Mouse (Mus musculus) cerebellum, adult 2 months (tissue): ENCODE data around the gene Rpap3.

ENCODE experiments used
- CTCF ChIP-seq: fragments of 200-500 bp; IDR thresholded peaks from 2 replicates; pipeline ENCODE4 v1.5.1; 2011; ENCODE audit warnings: low read depth, mild to moderate bottlenecking, control low read depth, low read length, moderate library complexity, borderline replicate concordance; ENCODE audit not compliant: insufficient read depth
- POLR2A ChIP-seq: fragments of 200-500 bp; IDR thresholded peaks from 2 replicates; pipeline ENCODE4 v1.6.1; 2011; ENCODE audit warnings: low read length, control low read depth, borderline replicate concordance; ENCODE audit not compliant: insufficient read depth

DNA sequence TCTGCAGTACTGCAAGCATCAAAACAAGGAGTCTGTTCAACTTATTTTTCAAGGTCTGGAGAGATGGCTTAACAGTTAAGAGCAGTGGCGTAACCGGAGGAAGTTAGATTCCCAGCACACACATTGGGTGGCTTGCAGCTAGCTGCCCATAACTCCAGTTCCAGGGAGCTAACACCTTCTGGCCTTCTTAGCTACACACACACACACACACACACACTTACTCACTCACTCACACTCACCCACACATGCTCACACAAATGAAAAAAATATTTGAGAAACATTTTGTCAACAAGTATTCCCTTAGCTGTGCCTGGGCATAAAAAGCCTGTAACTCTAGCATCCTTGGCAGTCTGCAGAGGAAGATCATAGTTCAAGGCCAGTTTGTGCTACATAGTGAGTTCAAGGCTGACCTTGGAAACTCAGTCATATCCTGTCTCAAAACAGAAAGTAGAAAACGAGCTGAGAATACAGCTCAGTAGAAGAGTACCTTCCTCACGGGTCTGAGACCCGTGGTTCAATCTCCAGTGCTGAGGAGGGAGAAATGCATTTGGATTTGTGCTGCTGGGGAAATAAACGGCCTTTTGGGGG is 19.7 kb upstream of the Rpap3 start:
- TF ChIP-seq CTCF (no peak), POLR2A (no peak)
